Mouse (Mus musculus) testis, adult 2 months (tissue): ENCODE data around the gene Usp37.

Experiments
- CTCF ChIP-seq: fragments of 200-500 bp; IDR thresholded peaks from 2 replicates; pipeline ENCODE4 v1.5.1; 2012; ENCODE audit warnings: low read depth, mild to moderate bottlenecking, inconsistent platforms, low read length, moderate library complexity; ENCODE audit not compliant: control insufficient read depth, insufficient read depth, insufficient replicate concordance
- POLR2A ChIP-seq: fragments of 200-500 bp; IDR thresholded peaks from 2 replicates; pipeline ENCODE4 v1.6.1; 2012; ENCODE audit warnings: low read depth, mild to moderate bottlenecking, inconsistent platforms, low read length, moderate library complexity; ENCODE audit not compliant: control insufficient read depth

- TF ChIP-seq POLR2A (0 out of 2 replicates have a peak, but pooled peaks have one; percentile 31), CTCF (no peak)
Measured at GRCm38 (mm10) chr1:74397919-74398451, 146.1 kb downstream of the Usp37 start.
